Mouse (Mus musculus): ENCODE measurements around the gene Gm14327.
"Not testable (repeated sequence)": the region's sequence is repeated elsewhere in the genome, so short reads cannot be mapped to it uniquely, and the experiment has no call there.

- not testable (repeated sequence) for TF ChIP-seq CTCF (IDR thresholded peaks at IDR 0.05; ENCODE audit: borderline replicate concordance, insufficient read depth, low read depth, low read length); POLR2A (IDR thresholded peaks at IDR 0.05; ENCODE audit: borderline replicate concordance, insufficient read depth, low read length)
Measured at GRCm38 (mm10) chr2:177897046-177897578, at the start of gene Gm14327.
